Mouse (Mus musculus) kidney, adult 2 months (tissue): ENCODE measurements around the gene Hoxa6. TPM values are rescaled to one million over a fixed set of nuclear protein-coding genes. Genes with fewer than 3 reads are reported as not detected.

Experiments
- DNase-seq: peaks from one replicate; pipeline ENCODE4 v3.0.0; 2021
- H3K27ac ChIP-seq: fragments of 200-500 bp; 2 replicates; pipeline ENCODE4 v1.5.1; 2012; ENCODE audit warnings: low read depth, low read length, control low read depth, inconsistent platforms; ENCODE audit not compliant: insufficient read depth
- H3K27me3 ChIP-seq: fragments of 200-500 bp; replicated peaks from 2 replicates; pipeline ENCODE4 v1.6.1; 2012; ENCODE audit warnings: mild to moderate bottlenecking, moderate library complexity, low read length, inconsistent platforms; ENCODE audit not compliant: control insufficient read depth, insufficient read depth
- H3K36me3 ChIP-seq: fragments of 200-500 bp; 2 replicates; pipeline ENCODE4 v1.6.1; 2012; ENCODE audit warnings: mild to moderate bottlenecking, moderate library complexity, low read length, inconsistent platforms; ENCODE audit not compliant: control insufficient read depth, insufficient read depth
- H3K4me1 ChIP-seq: fragments of 200-500 bp; 2 replicates; pipeline ENCODE4 v1.6.1; 2011; ENCODE audit warnings: low read length; ENCODE audit not compliant: control insufficient read depth, insufficient read depth
- H3K4me3 ChIP-seq: fragments of 200-500 bp; 2 replicates; pipeline ENCODE4 v1.5.1; 2011; ENCODE audit warnings: mild to moderate bottlenecking, low read depth, low read length, control low read depth; ENCODE audit not compliant: insufficient read depth
- CTCF ChIP-seq: fragments of 200-500 bp; conservative IDR thresholded peaks from 2 replicates; pipeline ENCODE4 v1.5.1; 2011; ENCODE audit warnings: low read depth, mild to moderate bottlenecking, control low read depth, low read length, moderate library complexity, mixed read lengths; ENCODE audit not compliant: insufficient read depth, insufficient read length
- POLR2A ChIP-seq: fragments of 200-500 bp; IDR thresholded peaks from one replicate; pipeline ENCODE4 v1.6.1; 2011; ENCODE audit warnings: low read depth, low read length, control low read depth
- WGBS: fragments of 180-500 bp; shearing (Covaris S2); methylation state at CpG from one replicate; pipeline ENCODE4 v1.1.7; 2018; 5-methylcytosine and 5-hydroxymethylcytosine counted together
- polyA plus RNA-seq: library from polyadenylated mRNA; depleted of rRNA; stranded (reverse); fragments of >200 nt; gene quantifications from 2 replicates; pipeline ENCODE4 v1.2.3, GENCODE M21; 2012

Gene Hoxa6
- polyA plus RNA-seq, 1 experiment, result 2.4 TPM

DNA sequence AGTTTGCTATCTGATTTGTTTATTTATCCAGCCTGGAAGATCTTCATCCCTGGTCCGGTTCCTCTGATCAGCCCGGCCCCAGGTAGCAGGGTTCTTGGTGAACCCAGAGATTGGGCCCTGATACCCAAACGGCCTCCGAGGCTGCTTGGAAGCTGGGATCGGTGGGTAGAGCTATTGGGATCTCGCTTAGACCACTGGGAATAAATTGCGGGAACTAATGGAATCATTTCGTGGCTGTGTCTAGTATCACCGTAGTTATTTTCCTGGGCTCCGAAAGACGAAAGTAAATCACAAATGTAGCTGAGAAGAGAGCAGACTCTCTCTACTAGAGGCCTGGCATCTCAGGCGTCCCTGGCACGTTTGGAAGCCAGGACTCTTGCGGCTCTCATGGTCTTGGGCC lies 3.3 kb downstream of the Hoxa6 start:
- 63% methylated on average over 14 of the region's 14 CpGs for WGBS
- TF ChIP-seq CTCF, result no peak
- no peak for TF ChIP-seq POLR2A
- peak; percentile 27 for DNase-seq
- H3K36me3 ChIP-seq, result peaks cover 5% of the 10 kb centered on the region; the same call in 1 of the 2 replicates
- no peaks in the 10 kb centered on the region for H3K27me3 ChIP-seq
- no peak overlapping the region for H3K4me3 ChIP-seq
- H3K27ac ChIP-seq, result peak overlapping the region; percentile 22
- peaks cover 13% of the 10 kb centered on the region for H3K4me1 ChIP-seq

DNA sequence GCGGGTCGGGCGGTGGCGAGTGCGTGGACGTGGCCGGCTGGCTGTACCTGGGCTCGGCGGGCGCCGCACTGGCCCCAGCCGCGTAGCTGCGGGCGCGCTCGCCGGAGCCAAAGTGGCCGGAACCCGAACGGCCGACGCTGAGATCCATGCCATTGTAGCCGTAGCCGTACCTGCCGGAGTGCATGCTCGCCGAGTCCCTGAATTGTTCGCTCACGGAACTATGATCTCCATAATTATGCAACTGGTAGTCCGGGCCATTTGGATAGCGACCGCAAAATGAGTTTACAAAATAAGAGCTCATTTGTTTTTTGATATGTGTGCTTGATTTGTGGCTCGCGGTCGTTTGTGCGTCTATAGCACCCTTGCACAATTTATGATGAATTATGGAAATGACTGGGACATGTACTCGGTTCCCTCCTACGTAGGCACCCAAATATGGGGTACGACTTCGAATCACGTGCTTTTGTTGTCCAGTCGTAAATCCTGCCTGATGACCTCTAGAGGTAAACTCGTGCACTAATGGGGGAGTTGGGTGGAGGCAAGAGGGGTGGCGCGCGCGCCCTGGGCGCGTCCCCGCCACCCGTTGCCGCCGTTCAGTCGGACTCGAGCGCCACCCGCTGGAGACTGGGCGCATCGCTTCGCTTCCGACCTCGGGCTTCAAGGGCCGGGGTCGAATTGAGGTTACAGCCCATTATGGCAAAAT lies 4.3 kb downstream of the Hoxa6 start, which contains the start of gene Hoxa5:
TSS of gene Hoxa5 (minus strand) at position 538 of the 703 bp plus-strand sequence.
- Histone ChIP-seq H3K27me3 (no peaks in the 10 kb centered on the region), H3K27ac (peak within 1 kb of the TSS; percentile 80), H3K4me1 (peaks cover 3% of the 10 kb centered on the region), H3K36me3 (peaks cover 5% of the 10 kb centered on the region; the same call in 1 of the 2 replicates), H3K4me3 (peak within 1 kb of the TSS; percentile 68)
- 8% methylated on average over 65 of the region's 65 CpGs for WGBS
- TF ChIP-seq POLR2A (no peak), CTCF (peak; percentile 79)
- peak; percentile 96 for DNase-seq

DNA sequence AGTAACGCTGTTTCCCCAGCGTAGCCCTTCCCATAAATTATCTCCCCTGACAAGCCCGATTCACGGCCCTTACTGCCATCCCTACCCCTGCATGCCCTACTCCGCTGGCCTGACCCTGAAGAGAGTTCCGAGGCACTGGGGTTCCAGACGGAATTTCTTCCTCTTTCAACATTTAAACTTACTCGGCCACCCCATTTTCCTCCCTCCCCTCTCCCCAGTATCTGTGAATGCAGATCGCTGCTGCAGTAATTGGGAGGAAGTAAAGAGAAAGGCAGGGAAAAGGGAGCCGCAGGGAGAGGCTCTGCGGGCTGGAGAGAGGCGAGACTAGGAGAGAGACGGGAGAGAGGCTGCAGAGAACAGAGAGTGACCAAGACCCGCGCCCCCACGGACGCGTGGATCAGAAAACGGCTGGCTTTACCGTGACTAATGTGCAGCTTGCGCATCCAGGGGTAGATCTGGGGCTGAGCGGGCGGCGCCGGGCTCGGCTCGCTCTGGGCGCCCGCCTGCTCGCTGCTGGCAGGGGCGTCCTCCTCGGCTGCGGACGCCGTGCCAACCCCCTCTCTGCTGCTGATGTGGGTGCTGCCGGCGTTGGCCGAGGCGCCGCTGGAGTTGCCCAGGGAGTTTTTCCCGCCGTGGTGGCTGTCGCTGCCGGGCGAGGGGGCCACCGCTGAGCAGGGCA lies 5.0 kb downstream of the Hoxa6 start:
- H3K36me3 ChIP-seq, result peaks cover 5% of the 10 kb centered on the region; the same call in 1 of the 2 replicates
- H3K27ac ChIP-seq, result peak overlapping the region; percentile 80
- H3K4me3 ChIP-seq, result peak overlapping the region; percentile 68
- peak; percentile 57 for DNase-seq
- no peaks in the 10 kb centered on the region for H3K4me1 ChIP-seq
- TF ChIP-seq CTCF (no peak), POLR2A (no peak)
- 11% methylated on average over 46 of the region's 46 CpGs for WGBS
- H3K27me3 ChIP-seq, result no peaks in the 10 kb centered on the region

DNA sequence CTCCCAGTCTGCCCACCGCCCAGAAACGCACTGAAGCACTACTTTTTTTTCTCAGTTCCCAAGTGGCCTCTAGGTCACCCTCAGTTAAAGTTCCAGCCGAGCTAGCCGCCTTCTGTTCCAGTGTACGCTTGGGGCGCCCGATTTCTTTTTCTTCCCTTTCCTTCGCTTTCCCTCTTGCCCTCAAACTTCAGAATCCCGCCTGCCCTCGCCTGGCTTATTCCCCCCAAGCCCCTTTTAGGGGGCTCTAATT lies 5.5 kb downstream of the Hoxa6 start:
- Histone ChIP-seq H3K4me1 (no peaks in the 10 kb centered on the region), H3K36me3 (peaks cover 5% of the 10 kb centered on the region; the same call in 1 of the 2 replicates), H3K4me3 (peak overlapping the region; percentile 68), H3K27me3 (no peaks in the 10 kb centered on the region), H3K27ac (peak overlapping the region; percentile 80)
- WGBS, result 30% methylated on average over 10 of the region's 10 CpGs
- no peak for TF ChIP-seq CTCF
- TF ChIP-seq POLR2A, result no peak
- peak; percentile 71 for DNase-seq

- Histone ChIP-seq H3K36me3 (peaks cover 5% of the 10 kb centered on the region; the same call in 1 of the 2 replicates), H3K4me1 (no peaks in the 10 kb centered on the region), H3K27ac (peak overlapping the region; percentile 80), H3K4me3 (peak overlapping the region; percentile 68), H3K27me3 (no peaks in the 10 kb centered on the region)
- peak; percentile 14 for DNase-seq
- 43% methylated on average over 22 of the region's 22 CpGs for WGBS
- TF ChIP-seq CTCF, result no peak
- TF ChIP-seq POLR2A, result no peak
Measured at GRCm38 (mm10) chr6:52202362-52203120, 6.0 kb downstream of the Hoxa6 start.

DNA sequence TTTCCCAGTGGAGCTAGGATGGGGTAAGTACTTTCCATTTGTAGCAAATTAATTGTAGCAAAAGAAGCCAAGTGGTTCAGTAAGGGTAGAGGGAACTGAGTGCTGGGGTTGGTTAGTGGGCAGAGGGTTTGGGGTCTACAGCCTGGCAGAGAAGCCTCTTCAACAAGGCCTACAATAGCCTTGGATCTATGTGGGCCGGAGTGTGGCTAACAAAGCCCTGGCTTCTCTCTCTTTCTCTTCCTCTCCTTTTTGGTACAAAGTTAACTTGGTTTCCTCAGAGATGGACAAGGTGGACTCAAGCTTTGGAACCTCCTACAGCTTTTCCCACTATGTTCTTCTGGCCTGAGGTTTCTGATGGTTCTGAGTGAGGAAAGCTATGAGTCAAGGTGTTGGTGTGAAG lies 7.3 kb downstream of the Hoxa6 start:
- Histone ChIP-seq H3K36me3 (peaks cover 5% of the 10 kb centered on the region; the same call in 1 of the 2 replicates), H3K27me3 (no peaks in the 10 kb centered on the region), H3K4me3 (no peak overlapping the region), H3K4me1 (0 out of 2 replicates have a peak, but pooled peaks cover 2% of the 10 kb centered on the region), H3K27ac (no peak overlapping the region)
- TF ChIP-seq POLR2A (no peak), CTCF (no peak)
- WGBS, result 71% methylated on average over 1 of the region's 1 CpGs
- no peak for DNase-seq
